Mouse (Mus musculus): Measurements from ENCODE around the gene Gstm1. TPM values are rescaled to one million over a fixed set of nuclear protein-coding genes. Genes with fewer than 3 reads are reported as not detected.
A peak's percentile ranks its signal among the peaks of the same experiment; 100 is the strongest.
"Not testable (repeated sequence)": the region's sequence is repeated elsewhere in the genome, so short reads cannot be mapped to it uniquely, and the experiment has no call there.

Gene Gstm1
- total RNA-seq (2021): 100 to 1,000 TPM; 279 to 320 TPM
- long read RNA-seq, experiment 1, transcript Gstm1-201 (8 exons, 1,289 nt): major isoform, 299 of 322 reads
- long read RNA-seq, experiment 1, partial matches to known transcripts: 13 of 322 reads
- long read RNA-seq, experiment 1, other reads (novel, unspliced or antisense): 7 of 322 reads
- long read RNA-seq, experiment 2, transcript Gstm1-201 (8 exons, 1,289 nt): major isoform, 254 of 291 reads
- long read RNA-seq, experiment 2, partial matches to known transcripts: 19 of 291 reads
- long read RNA-seq, experiment 2, other reads (novel, unspliced or antisense): 15 of 291 reads

- peak; percentile 96 for DNase-seq (ENCODE audit: low spot score in 2 of 2)
Observed at GRCm38 (mm10) chr3:108017473-108018189, at the start of gene Gstm1. TSS of gene Gstm1 (minus strand) at chr3:108017973.

GRCm38 (mm10) chr3:108067370-108067934 lies 49.7 kb upstream of the Gstm1 start:
- no peak for DNase-seq (ENCODE audit: low spot score in 2 of 2)

- no peak for DNase-seq (ENCODE audit: low spot score in 2 of 2)
Observed at GRCm38 (mm10) chr3:108065551-108065950, 47.8 kb upstream of the Gstm1 start.

GRCm38 (mm10) chr3:108064672-108065071 lies 46.9 kb upstream of the Gstm1 start:
- no peak for DNase-seq (ENCODE audit: low spot score in 2 of 2)

GRCm38 (mm10) chr3:108062648-108063047 lies 44.9 kb upstream of the Gstm1 start:
- no peak for DNase-seq (ENCODE audit: low spot score in 2 of 2)

GRCm38 (mm10) chr3:108061420-108061819 lies 43.6 kb upstream of the Gstm1 start:
- peak; percentile 33 to 62 for DNase-seq (ENCODE audit: low spot score in 2 of 2)

GRCm38 (mm10) chr3:108050493-108050892 lies 32.7 kb upstream of the Gstm1 start:
- DNase-seq (ENCODE audit: low spot score in 2 of 2): no peak

- DNase-seq (ENCODE audit: low spot score in 2 of 2): no peak
Observed at GRCm38 (mm10) chr3:108048306-108048705, 30.5 kb upstream of the Gstm1 start.

GRCm38 (mm10) chr3:108046944-108047655 lies 29.3 kb upstream of the Gstm1 start:
- no peak for DNase-seq (ENCODE audit: low spot score in 2 of 2)

GRCm38 (mm10) chr3:108044394-108045140 lies 26.8 kb upstream of the Gstm1 start, which contains the start of gene Gstm4:
TSS of gene Gstm4 (minus strand) at chr3:108044894.
- DNase-seq (ENCODE audit: low spot score in 2 of 2): peak; percentile 86

GRCm38 (mm10) chr3:108033156-108033555 lies 15.4 kb upstream of the Gstm1 start:
- no peak for DNase-seq (ENCODE audit: low spot score in 2 of 2)

- no peak for DNase-seq (ENCODE audit: low spot score in 2 of 2)
Observed at GRCm38 (mm10) chr3:108032113-108032512, 14.3 kb upstream of the Gstm1 start.

- DNase-seq (ENCODE audit: low spot score in 2 of 2): no peak
Observed at GRCm38 (mm10) chr3:108028641-108029365, 11.0 kb upstream of the Gstm1 start.

GRCm38 (mm10) chr3:108026597-108026996 lies 8.8 kb upstream of the Gstm1 start:
- DNase-seq (ENCODE audit: low spot score in 2 of 2): no peak

GRCm38 (mm10) chr3:108026049-108026448 lies 8.3 kb upstream of the Gstm1 start:
- DNase-seq (ENCODE audit: low spot score in 2 of 2): no peak

- DNase-seq (ENCODE audit: low spot score in 2 of 2): no peak
Observed at GRCm38 (mm10) chr3:108025318-108025717, 7.5 kb upstream of the Gstm1 start.

- no peak for DNase-seq (ENCODE audit: low spot score in 2 of 2)
Observed at GRCm38 (mm10) chr3:108022650-108023049, 4.9 kb upstream of the Gstm1 start.

GRCm38 (mm10) chr3:108020351-108021022 lies 2.7 kb upstream of the Gstm1 start:
- DNase-seq (ENCODE audit: low spot score in 2 of 2): not testable (repeated sequence)

GRCm38 (mm10) chr3:108019226-108019625 lies 1.5 kb upstream of the Gstm1 start:
- DNase-seq (ENCODE audit: low spot score in 2 of 2): not testable (repeated sequence)
